Mouse (Mus musculus): ENCODE results near the gene Fam32a.

DNA sequence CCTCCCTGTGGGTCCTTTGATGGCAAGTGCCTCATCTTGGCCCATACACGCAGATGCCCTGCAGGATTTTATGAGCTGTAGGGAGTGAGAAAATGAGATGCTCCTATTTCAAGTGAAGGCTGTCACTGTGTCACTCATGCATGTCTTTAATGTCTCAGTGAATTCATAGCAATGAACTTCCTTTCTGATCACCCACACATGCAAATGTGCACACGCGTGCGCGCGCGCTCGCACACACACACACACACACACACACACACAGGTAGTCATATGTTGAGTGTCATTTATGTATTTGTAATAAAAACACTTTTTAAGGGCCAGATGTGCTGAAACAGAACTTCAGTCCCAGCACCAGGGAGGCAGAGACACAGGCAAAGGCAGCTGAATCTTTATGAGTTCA is 47.6 kb downstream of the Fam32a start:
- TF ChIP-seq CTCF (IDR thresholded peaks at IDR 0.05; ENCODE audit: control insufficient read depth, insufficient read depth, low read length) = no peak
- TF ChIP-seq POLR2A (IDR thresholded peaks at IDR 0.05; ENCODE audit: borderline replicate concordance, control insufficient read depth, low read depth, low read length) = no peak

All from bone marrow, adult 2 months (tissue).